Mouse (Mus musculus) lung, embryonic 14.5 days (tissue): Measurements from ENCODE around the gene Prkcb. TPM values are rescaled to one million over a fixed set of nuclear protein-coding genes. Genes with fewer than 3 reads are reported as not detected.

Experiments used
- ATAC-seq: fragments of 200-750 bp; cut with Nextera tagmentation; 2 replicates; pipeline ENCODE4 v1.8.0; 2017; ENCODE audit warnings: mild to moderate bottlenecking, moderate TSS enrichment, moderate library complexity; ENCODE audit not compliant: insufficient read depth
- DNase-seq: peaks from one replicate; pipeline ENCODE4 v3.0.0-alpha.2; 2015
- H3K27ac ChIP-seq: fragments of 300-500 bp; sonication (generic); 2 replicates; pipeline ENCODE4 v1.5.1; 2014; ENCODE audit warnings: low read depth, mild to moderate bottlenecking, moderate library complexity
- H3K27me3 ChIP-seq: fragments of 300-500 bp; sonication (generic); 2 replicates; pipeline ENCODE4 v1.6.1; 2014; ENCODE audit warnings: low read length, control low read depth; ENCODE audit not compliant: insufficient read depth
- H3K36me3 ChIP-seq: fragments of 300-500 bp; sonication (generic); 2 replicates; pipeline ENCODE4 v1.6.1; 2014; ENCODE audit warnings: control low read depth; ENCODE audit not compliant: insufficient read depth
- H3K4me1 ChIP-seq: fragments of 300-500 bp; sonication (generic); 2 replicates; pipeline ENCODE4 v1.6.1; 2014; ENCODE audit warnings: antibody characterized with exemption, control low read depth; ENCODE audit not compliant: insufficient read depth
- H3K4me2 ChIP-seq: fragments of 300-500 bp; sonication (generic); 2 replicates; pipeline ENCODE4 v1.6.1; 2014; ENCODE audit warnings: mild to moderate bottlenecking
- H3K4me3 ChIP-seq: fragments of 300-500 bp; sonication (generic); 2 replicates; pipeline ENCODE4 v1.5.1; 2014; ENCODE audit warnings: low read depth, low read length
- H3K9ac ChIP-seq: fragments of 300-500 bp; sonication (generic); 2 replicates; pipeline ENCODE4 v1.6.1; 2014
- H3K9me3 ChIP-seq: fragments of 300-500 bp; sonication (generic); 2 replicates; pipeline ENCODE4 v1.6.1; 2016; ENCODE audit warnings: low read depth, low read length, control low read depth
- CTCF ChIP-seq: IDR thresholded peaks from 2 replicates; pipeline ENCODE4 v1.5.1; 2016; ENCODE audit warnings: antibody characterized with exemption, low read depth
- WGBS: fragments of 180-500 bp; shearing (Covaris S2); extraction: QIAGEN DNeasy Blood & Tissue Kit; methylation state at CpG from one replicate; pipeline ENCODE4 v1.1.7; 2014; 5-methylcytosine and 5-hydroxymethylcytosine counted together
- polyA plus RNA-seq: library from polyadenylated mRNA; unstranded; fragments of >200 nt; fragmentation: Nextera tagmentation; extraction: Ambion mirVana; gene quantifications from 2 replicates; pipeline ENCODE4 v1.2.1, GENCODE M21; 2014

Prkcb gene
- polyA plus RNA-seq, 1 experiment from 2014 or later, result 9.7 TPM

DNA sequence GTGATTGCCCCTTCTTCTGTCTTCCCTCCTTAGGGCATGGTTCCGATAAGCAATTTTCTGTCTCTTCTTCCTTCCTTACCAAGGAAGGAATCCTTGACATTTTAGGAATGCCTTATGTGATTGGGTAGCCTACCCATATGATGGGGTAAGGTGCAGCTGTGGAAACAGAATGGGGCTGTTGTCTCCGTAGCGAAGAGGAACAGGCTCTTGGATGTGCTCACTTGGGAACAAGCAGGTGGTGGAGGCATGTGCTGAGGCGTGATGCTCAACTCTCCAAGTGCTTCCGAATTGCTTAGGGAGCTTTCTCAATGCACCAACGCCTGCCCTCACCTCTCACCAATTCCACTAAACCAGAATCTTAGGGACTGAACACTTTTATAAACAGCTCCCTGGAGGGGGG is 124.7 kb downstream of the Prkcb start:
- DNase-seq, result no peak
- Histone ChIP-seq H3K4me1 (no peaks in the 10 kb centered on the region), H3K4me2 (no peak overlapping the region), H3K27me3 (no peaks in the 10 kb centered on the region), H3K27ac (no peak overlapping the region), H3K9ac (no peak overlapping the region), H3K9me3 (no peaks in the 10 kb centered on the region), H3K4me3 (no peak overlapping the region), H3K36me3 (no peaks in the 10 kb centered on the region)
- ATAC-seq, result no peak
- WGBS, result 64% methylated on average over 6 of the region's 6 CpGs
- TF ChIP-seq CTCF, result no peak

DNA sequence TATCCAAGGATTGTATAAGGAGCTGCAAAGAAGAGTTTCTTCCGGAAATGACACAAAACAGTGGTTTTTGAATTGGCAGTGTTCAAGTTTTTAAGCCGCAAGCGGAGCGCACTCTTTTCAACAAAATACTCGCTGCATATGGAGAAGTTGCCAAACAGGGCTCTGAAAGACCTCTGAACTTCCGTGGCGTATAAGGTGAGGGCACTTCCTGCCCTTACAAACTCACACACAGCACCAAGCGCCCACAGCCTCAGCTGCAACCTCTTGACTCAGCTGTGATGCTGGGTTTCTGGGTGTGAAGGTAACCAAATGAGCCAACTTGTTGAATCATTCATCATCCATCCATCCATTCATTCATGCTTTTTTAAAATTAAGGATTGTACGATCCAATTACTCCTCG is 125.6 kb downstream of the Prkcb start:
- no peaks in the 10 kb centered on the region for H3K36me3 ChIP-seq
- no peak overlapping the region for H3K4me3 ChIP-seq
- no peak overlapping the region for H3K4me2 ChIP-seq
- ATAC-seq (no peak), DNase-seq (no peak)
- no peaks in the 10 kb centered on the region for H3K9me3 ChIP-seq
- no peaks in the 10 kb centered on the region for H3K4me1 ChIP-seq
- TF ChIP-seq CTCF, result no peak
- WGBS, result 81% methylated on average over 10 of the region's 10 CpGs
- H3K9ac ChIP-seq, result no peak overlapping the region
- no peaks in the 10 kb centered on the region for H3K27me3 ChIP-seq
- H3K27ac ChIP-seq, result no peak overlapping the region

DNA sequence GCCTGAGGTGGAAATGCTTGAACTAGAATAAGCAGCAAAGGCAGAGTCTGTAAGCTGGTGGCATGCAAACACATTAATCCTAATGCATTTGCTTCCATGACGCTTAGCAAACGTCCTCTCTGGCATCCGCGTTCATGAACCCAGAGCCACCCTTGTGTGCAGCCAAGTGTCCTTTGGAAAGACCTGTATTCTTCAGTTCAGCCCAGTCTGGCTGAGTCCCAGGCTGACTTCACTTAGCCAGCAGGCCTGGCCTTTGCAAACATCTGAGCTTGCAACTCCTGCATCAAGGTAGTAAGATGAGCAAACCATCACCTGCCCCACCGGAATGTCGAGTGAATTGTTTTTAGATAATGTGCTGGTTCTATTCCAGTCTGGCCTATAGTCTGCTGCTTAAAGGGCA is 126.1 kb downstream of the Prkcb start:
- Histone ChIP-seq H3K4me1 (no peaks in the 10 kb centered on the region), H3K9ac (no peak overlapping the region), H3K4me3 (no peak overlapping the region), H3K36me3 (no peaks in the 10 kb centered on the region), H3K9me3 (no peaks in the 10 kb centered on the region), H3K4me2 (no peak overlapping the region), H3K27ac (no peak overlapping the region), H3K27me3 (no peaks in the 10 kb centered on the region)
- DNase-seq (no peak), ATAC-seq (no peak)
- 76% methylated on average over 6 of the region's 6 CpGs for WGBS
- TF ChIP-seq CTCF, result no peak

DNA sequence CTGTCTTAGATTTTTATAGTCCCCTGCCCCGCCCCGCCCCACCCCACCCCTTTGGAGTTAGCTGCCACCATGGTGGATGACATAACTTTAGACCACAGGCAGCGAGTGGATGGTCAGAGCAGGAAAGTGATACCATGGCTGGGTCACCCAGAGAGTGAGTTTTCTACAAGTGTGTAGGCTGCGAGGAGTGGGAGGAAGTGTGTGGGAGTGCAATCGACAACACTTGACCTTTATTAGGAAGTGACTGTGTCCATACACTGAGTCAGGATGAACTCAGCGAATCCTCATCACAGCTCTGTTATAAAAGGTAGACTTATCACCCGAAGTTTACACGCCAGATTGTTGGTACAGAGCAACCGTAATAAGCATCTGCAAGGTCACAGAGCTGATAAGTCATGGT is 126.8 kb downstream of the Prkcb start:
- TF ChIP-seq CTCF, result no peak
- H3K4me1 ChIP-seq, result no peaks in the 10 kb centered on the region
- DNase-seq, result no peak
- H3K36me3 ChIP-seq, result no peaks in the 10 kb centered on the region
- H3K27ac ChIP-seq, result no peak overlapping the region
- H3K9me3 ChIP-seq, result no peaks in the 10 kb centered on the region
- H3K27me3 ChIP-seq, result no peaks in the 10 kb centered on the region
- no peak overlapping the region for H3K4me2 ChIP-seq
- 72% methylated on average over 9 of the region's 9 CpGs for WGBS
- no peak for ATAC-seq
- no peak overlapping the region for H3K4me3 ChIP-seq
- no peak overlapping the region for H3K9ac ChIP-seq

DNA sequence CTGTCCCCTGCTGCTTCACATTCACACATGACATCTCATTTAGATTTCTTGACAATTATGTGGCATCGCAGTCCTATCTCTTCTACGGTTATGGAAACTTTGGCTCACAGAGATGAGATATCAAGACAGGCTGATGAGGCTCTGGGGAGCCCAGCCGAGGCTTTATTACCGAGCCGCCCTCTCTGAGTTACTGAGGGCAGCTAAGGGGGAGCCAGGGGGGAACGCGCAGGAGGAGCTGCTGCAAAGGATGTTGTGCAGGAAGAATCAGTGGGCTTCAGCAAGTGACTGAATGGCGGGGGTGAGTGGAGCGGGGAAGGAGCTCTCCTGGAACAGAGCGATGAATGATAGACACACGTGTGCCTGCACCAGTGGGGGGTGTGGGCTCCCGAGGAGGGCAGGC is 127.4 kb downstream of the Prkcb start:
- no peak overlapping the region for H3K4me2 ChIP-seq
- H3K4me1 ChIP-seq, result no peaks in the 10 kb centered on the region
- H3K36me3 ChIP-seq, result no peaks in the 10 kb centered on the region
- DNase-seq (no peak), ATAC-seq (no peak)
- WGBS, result 48% methylated on average over 12 of the region's 12 CpGs
- H3K27ac ChIP-seq, result no peak overlapping the region
- no peak overlapping the region for H3K4me3 ChIP-seq
- no peaks in the 10 kb centered on the region for H3K27me3 ChIP-seq
- H3K9ac ChIP-seq, result no peak overlapping the region
- no peaks in the 10 kb centered on the region for H3K9me3 ChIP-seq
- no peak for TF ChIP-seq CTCF

DNA sequence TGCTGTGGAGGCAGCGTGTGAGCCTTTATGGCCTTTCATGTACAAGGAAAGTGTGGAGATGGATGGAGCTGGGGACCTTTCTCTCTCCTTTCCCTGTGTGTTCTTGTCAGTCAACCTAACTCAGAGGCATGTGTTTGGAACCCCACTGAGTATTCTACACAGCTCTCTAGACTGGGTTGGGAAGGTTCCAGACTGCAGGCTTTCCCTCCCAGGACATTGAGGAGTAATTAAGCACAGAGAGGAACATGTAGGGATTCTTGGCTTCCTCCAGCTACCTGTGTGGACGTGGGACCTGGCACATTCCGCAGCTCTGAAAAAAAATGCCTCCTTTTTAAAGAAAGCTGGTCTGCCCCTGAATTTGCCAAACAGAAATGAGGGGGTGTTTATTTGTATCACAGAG is 130.0 kb downstream of the Prkcb start:
- H3K9me3 ChIP-seq, result no peaks in the 10 kb centered on the region
- no peak overlapping the region for H3K27ac ChIP-seq
- no peak for TF ChIP-seq CTCF
- H3K4me1 ChIP-seq, result no peaks in the 10 kb centered on the region
- H3K27me3 ChIP-seq, result no peaks in the 10 kb centered on the region
- 67% methylated on average over 3 of the region's 3 CpGs for WGBS
- H3K4me3 ChIP-seq, result no peak overlapping the region
- no peak overlapping the region for H3K4me2 ChIP-seq
- H3K9ac ChIP-seq, result no peak overlapping the region
- DNase-seq, result no peak
- ATAC-seq, result no peak
- H3K36me3 ChIP-seq, result no peaks in the 10 kb centered on the region

DNA sequence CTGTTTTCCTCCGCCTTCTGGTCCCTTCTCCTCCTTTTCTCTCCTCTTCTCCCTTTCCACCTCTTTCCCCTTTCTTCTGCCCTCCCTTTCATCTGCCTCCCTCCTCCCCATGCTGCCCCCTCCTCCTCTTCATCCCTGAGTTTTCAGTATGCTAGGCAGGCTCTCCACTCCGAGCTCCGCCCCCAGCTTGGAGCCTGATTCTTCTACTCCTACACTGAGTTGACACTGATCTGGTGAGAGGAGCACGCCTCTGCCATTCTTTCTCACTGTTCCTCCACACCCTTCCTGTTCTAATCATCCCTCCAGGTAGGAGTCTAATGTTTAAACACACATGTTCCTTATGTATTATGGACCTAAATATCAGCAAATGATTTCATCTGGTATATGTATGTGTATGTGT is 135.3 kb downstream of the Prkcb start:
- no peak overlapping the region for H3K27ac ChIP-seq
- no peaks in the 10 kb centered on the region for H3K4me1 ChIP-seq
- WGBS, result 52% methylated on average over 4 of the region's 4 CpGs
- no peak overlapping the region for H3K4me2 ChIP-seq
- H3K9ac ChIP-seq, result no peak overlapping the region
- no peak for ATAC-seq
- no peak for DNase-seq
- H3K27me3 ChIP-seq, result no peaks in the 10 kb centered on the region
- H3K9me3 ChIP-seq, result no peaks in the 10 kb centered on the region
- H3K36me3 ChIP-seq, result no peaks in the 10 kb centered on the region
- H3K4me3 ChIP-seq, result no peak overlapping the region
- no peak for TF ChIP-seq CTCF

DNA sequence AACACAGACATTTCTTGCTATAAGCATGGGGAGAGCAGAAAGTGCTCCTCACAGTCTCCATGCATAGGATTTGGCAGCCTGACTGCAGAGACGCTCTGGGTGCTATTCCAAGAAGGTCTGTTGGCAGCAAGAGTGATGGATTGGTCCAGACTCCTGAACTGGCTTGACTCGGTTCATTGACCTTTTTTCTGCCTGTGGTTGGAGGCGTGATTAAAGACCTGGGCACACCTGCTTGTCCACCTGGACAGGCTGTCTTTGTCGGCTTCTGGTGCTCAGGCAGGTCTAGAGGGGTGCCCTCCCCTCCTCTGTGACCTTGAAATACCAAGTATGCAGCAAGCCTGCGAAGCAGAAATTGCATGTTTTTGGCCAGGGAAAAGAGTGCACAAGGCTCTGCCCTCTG is 140.6 kb downstream of the Prkcb start:
- no peak for ATAC-seq
- 34% methylated on average over 5 of the region's 5 CpGs for WGBS

More for the DNA sequence above, 140.6 kb downstream of the Prkcb start:
- Histone ChIP-seq H3K36me3 (no peaks in the 10 kb centered on the region), H3K9me3 (no peaks in the 10 kb centered on the region), H3K4me1 (no peaks in the 10 kb centered on the region), H3K4me2 (no peak overlapping the region), H3K4me3 (no peak overlapping the region), H3K27me3 (no peaks in the 10 kb centered on the region), H3K27ac (no peak overlapping the region), H3K9ac (no peak overlapping the region)
- no peak for TF ChIP-seq CTCF
- DNase-seq, result no peak
